Mouse (Mus musculus): ENCODE measurements around the gene Pnpla3.

GRCm38 (mm10) chr15:84210461-84210860 lies 42.8 kb downstream of the Pnpla3 start:
- TF ChIP-seq POLR2A (IDR thresholded peaks at IDR 0.05; ENCODE audit: control insufficient read depth, extremely low read depth, insufficient read depth, low read length, poor library complexity) (no peak), CTCF (IDR thresholded peaks at IDR 0.05; ENCODE audit: borderline replicate concordance, control insufficient read depth, extremely low read depth, insufficient read depth, low read length, poor library complexity) (no peak)

Measured in thymus, adult 2 months (tissue).